Mouse (Mus musculus): ENCODE data around the gene Rimbp3.

- TF ChIP-seq IRF4 (IDR thresholded peaks at IDR 0.05; ENCODE audit: low read depth, low read length), result 0 out of 2 replicates have a peak, but pooled peaks have one; percentile 47
- TF ChIP-seq TBP (conservative IDR thresholded peaks at IDR 0.05; ENCODE audit: low read depth, low read length), result peak; percentile 63; the same call in 1 of the 2 replicates
- 0 out of 2 replicates have a peak, but pooled peaks have one; percentile 11 for TF ChIP-seq JUN (IDR thresholded peaks at IDR 0.05; ENCODE audit: insufficient read depth, low read depth, low read length)
- TF ChIP-seq ETS1 (conservative IDR thresholded peaks at IDR 0.05; ENCODE audit: low read depth, low read length), result 0 out of 2 replicates have a peak, but pooled peaks have one; percentile 6
- no peak for TF ChIP-seq CTCF (conservative IDR thresholded peaks at IDR 0.05 in 1 of 2, IDR thresholded peaks at IDR 0.05 in 1 of 2; ENCODE audit: low read depth in 2 of 2, low read length in 2 of 2)
- TF ChIP-seq POLR2A (IDR thresholded peaks at IDR 0.05; ENCODE audit: low read depth, low read length), result peak; percentile 96
- no peak for TF ChIP-seq MAFK (IDR thresholded peaks at IDR 0.05; ENCODE audit: insufficient replicate concordance, low read length)
These were observed 24.6 kb downstream of the Rimbp3 start, which contains the start of gene Hic2 for GRCm38 (mm10) chr16:17232794-17233701.
